Mouse (Mus musculus): Measurements from ENCODE around the gene Morn2.
A peak's percentile ranks its signal among the peaks of the same experiment; 100 is the strongest.
"Not testable (repeated sequence)": the region's sequence is repeated elsewhere in the genome, so short reads cannot be mapped to it uniquely, and the experiment has no call there.

Morn2 gene

GRCm38 (mm10) chr17:80290074-80290657 is at the start of gene Morn2, which contains the start of gene Dhx57:
Gene Morn2 (plus strand): TSS chr17:80290203.
Gene Dhx57 (minus strand): TSS chr17:80290476.
- ATAC-seq (ENCODE audit: low TSS enrichment), result peak; percentile 96

GRCm38 (mm10) chr17:80241594-80241993 is 48.4 kb upstream of the Morn2 start:
- no peak for ATAC-seq (ENCODE audit: low TSS enrichment)

GRCm38 (mm10) chr17:80243116-80243515 is 46.9 kb upstream of the Morn2 start:
- no peak for ATAC-seq (ENCODE audit: low TSS enrichment)

GRCm38 (mm10) chr17:80252757-80253525 is 37.1 kb upstream of the Morn2 start:
- no peak for ATAC-seq (ENCODE audit: low TSS enrichment)

- ATAC-seq (ENCODE audit: low TSS enrichment), result no peak
Measured at GRCm38 (mm10) chr17:80254421-80254820, 35.6 kb upstream of the Morn2 start.

- ATAC-seq (ENCODE audit: low TSS enrichment), result peak; percentile 31; the same call in 1 of the 2 replicates
Measured at GRCm38 (mm10) chr17:80255208-80255607, 34.8 kb upstream of the Morn2 start.

- ATAC-seq (ENCODE audit: low TSS enrichment), result no peak
Measured at GRCm38 (mm10) chr17:80267065-80267464, 22.9 kb upstream of the Morn2 start.

- ATAC-seq (ENCODE audit: low TSS enrichment), result no peak
Measured at GRCm38 (mm10) chr17:80268151-80268550, 21.9 kb upstream of the Morn2 start.

GRCm38 (mm10) chr17:80270622-80271021 is 19.4 kb upstream of the Morn2 start:
- ATAC-seq (ENCODE audit: low TSS enrichment), result not testable (repeated sequence)

- no peak for ATAC-seq (ENCODE audit: low TSS enrichment)
Measured at GRCm38 (mm10) chr17:80278255-80278654, 11.7 kb upstream of the Morn2 start.

GRCm38 (mm10) chr17:80279340-80280070 is 10.5 kb upstream of the Morn2 start:
- no peak for ATAC-seq (ENCODE audit: low TSS enrichment)

- ATAC-seq (ENCODE audit: low TSS enrichment), result no peak
Measured at GRCm38 (mm10) chr17:80284446-80284845, 5.6 kb upstream of the Morn2 start.

- no peak for ATAC-seq (ENCODE audit: low TSS enrichment)
Measured at GRCm38 (mm10) chr17:80288012-80288411, 2.0 kb upstream of the Morn2 start.

GRCm38 (mm10) chr17:80289280-80290073 is 526 bp upstream of the Morn2 start:
- peak; percentile 66 for ATAC-seq (ENCODE audit: low TSS enrichment)

- ATAC-seq (ENCODE audit: low TSS enrichment), result peak; percentile 44; the same call in 1 of the 2 replicates
Measured at GRCm38 (mm10) chr17:80291148-80291547, 1.1 kb downstream of the Morn2 start.

- ATAC-seq (ENCODE audit: low TSS enrichment), result no peak
Measured at GRCm38 (mm10) chr17:80295258-80295657, 5.3 kb downstream of the Morn2 start.

- ATAC-seq (ENCODE audit: low TSS enrichment), result no peak
Measured at GRCm38 (mm10) chr17:80298844-80299243, 8.8 kb downstream of the Morn2 start.

- ATAC-seq (ENCODE audit: low TSS enrichment), result no peak
Measured at GRCm38 (mm10) chr17:80307251-80307650, 17.2 kb downstream of the Morn2 start, which contains the start of gene Arhgef33. Gene Arhgef33 (plus strand): TSS chr17:80307407.

- peak; percentile 50; the same call in 1 of the 2 replicates for ATAC-seq (ENCODE audit: low TSS enrichment)
Measured at GRCm38 (mm10) chr17:80311761-80312160, 21.8 kb downstream of the Morn2 start.

- ATAC-seq (ENCODE audit: low TSS enrichment), result no peak
Measured at GRCm38 (mm10) chr17:80312405-80312804, 22.4 kb downstream of the Morn2 start.

GRCm38 (mm10) chr17:80322228-80322627 is 32.2 kb downstream of the Morn2 start:
- ATAC-seq (ENCODE audit: low TSS enrichment), result no peak

GRCm38 (mm10) chr17:80323015-80323414 is 33.0 kb downstream of the Morn2 start:
- no peak for ATAC-seq (ENCODE audit: low TSS enrichment)
